Mouse (Mus musculus): ENCODE results near the gene Kcnc3. TPM values are rescaled to one million over a fixed set of nuclear protein-coding genes. Genes with fewer than 3 reads are reported as not detected.

Gene Kcnc3
- polyA plus RNA-seq, 1 experiment from 2014 or later: 0.13 TPM

Other genes starting within 250 kb of the Kcnc3 start
- gene Syt3, start 206.6 kb upstream of the Kcnc3 start, polyA plus RNA-seq (2016; fragmentation: Nextera tagmentation; extraction: Ambion mirVana): 0.05 and 0.11 TPM in 2 replicates
- 0.38 TPM in 1 of 2 replicates, not detected in the other for gene 1700008O03Rik, start 204.8 kb upstream of the Kcnc3 start, polyA plus RNA-seq (2016; fragmentation: Nextera tagmentation; extraction: Ambion mirVana)
- gene Lrrc4b, start 161.6 kb upstream of the Kcnc3 start, polyA plus RNA-seq (2016; fragmentation: Nextera tagmentation; extraction: Ambion mirVana): 0.07 TPM in 1 of 2 replicates, not detected in the other
- 5.5 and 6.4 TPM in 2 replicates for gene Aspdh, start 125.3 kb upstream of the Kcnc3 start, polyA plus RNA-seq (2016; fragmentation: Nextera tagmentation; extraction: Ambion mirVana)
- gene Josd2, start 122.7 kb upstream of the Kcnc3 start, polyA plus RNA-seq (2016; fragmentation: Nextera tagmentation; extraction: Ambion mirVana): 189 and 194 TPM in 2 replicates
- 70.6 and 74.8 TPM in 2 replicates for gene Emc10, start 94.1 kb upstream of the Kcnc3 start, polyA plus RNA-seq (2016; fragmentation: Nextera tagmentation; extraction: Ambion mirVana)
- gene Fam71e1, start 94.1 kb upstream of the Kcnc3 start, polyA plus RNA-seq (2016; fragmentation: Nextera tagmentation; extraction: Ambion mirVana): 2.8 and 3.3 TPM in 2 replicates
- not detected in 2 replicates for gene Mybpc2, start 66.0 kb upstream of the Kcnc3 start, polyA plus RNA-seq (2016; fragmentation: Nextera tagmentation; extraction: Ambion mirVana)
- 0.08 TPM in 1 of 2 replicates, not detected in the other for gene Spib, start 58.6 kb upstream of the Kcnc3 start, polyA plus RNA-seq (2016; fragmentation: Nextera tagmentation; extraction: Ambion mirVana)
- gene Pold1, start 41.8 kb upstream of the Kcnc3 start, polyA plus RNA-seq (2016; fragmentation: Nextera tagmentation; extraction: Ambion mirVana): 94.2 and 94.3 TPM in 2 replicates
- gene Nr1h2, start 36.7 kb upstream of the Kcnc3 start, polyA plus RNA-seq (2016; fragmentation: Nextera tagmentation; extraction: Ambion mirVana): 51.9 and 54.1 TPM in 2 replicates
- 2.5 and 3.1 TPM in 2 replicates for gene Napsa, start 18.3 kb upstream of the Kcnc3 start, polyA plus RNA-seq (2016; fragmentation: Nextera tagmentation; extraction: Ambion mirVana)
- 0.13 and 0.35 TPM in 2 replicates for gene Myh14, start 80.2 kb downstream of the Kcnc3 start, polyA plus RNA-seq (2016; fragmentation: Nextera tagmentation; extraction: Ambion mirVana)
- gene Izumo2, start 118.1 kb downstream of the Kcnc3 start, polyA plus RNA-seq (2016; fragmentation: Nextera tagmentation; extraction: Ambion mirVana): not detected in 2 replicates
- 31.0 and 31.7 TPM in 2 replicates for gene Vrk3, start 157.7 kb downstream of the Kcnc3 start, polyA plus RNA-seq (2016; fragmentation: Nextera tagmentation; extraction: Ambion mirVana)
- 1.7 and 1.9 TPM in 2 replicates for gene Zfp473, start 160.4 kb downstream of the Kcnc3 start, polyA plus RNA-seq (2016; fragmentation: Nextera tagmentation; extraction: Ambion mirVana)
- gene Nup62, start 225.4 kb downstream of the Kcnc3 start, polyA plus RNA-seq (2016; fragmentation: Nextera tagmentation; extraction: Ambion mirVana): 82.6 and 84.9 TPM in 2 replicates
- gene Il4i1, start 225.7 kb downstream of the Kcnc3 start, polyA plus RNA-seq (2016; fragmentation: Nextera tagmentation; extraction: Ambion mirVana): 0.59 and 0.64 TPM in 2 replicates
- gene Atf5, start 226.0 kb downstream of the Kcnc3 start, polyA plus RNA-seq (2016; fragmentation: Nextera tagmentation; extraction: Ambion mirVana): 5.4 and 5.7 TPM in 2 replicates